Mouse (Mus musculus) right cerebral cortex, adult 18-20 months (tissue): ENCODE data around the gene Zfp931.
"Not testable (repeated sequence)": the region's sequence is repeated elsewhere in the genome, so short reads cannot be mapped to it uniquely, and the experiment has no call there.

Experiments used
- DNase-seq: peaks from one replicate; pipeline ENCODE4 v3.0.0; 2022; ENCODE audit warnings: mixed read lengths

The Zfp931 gene

DNA sequence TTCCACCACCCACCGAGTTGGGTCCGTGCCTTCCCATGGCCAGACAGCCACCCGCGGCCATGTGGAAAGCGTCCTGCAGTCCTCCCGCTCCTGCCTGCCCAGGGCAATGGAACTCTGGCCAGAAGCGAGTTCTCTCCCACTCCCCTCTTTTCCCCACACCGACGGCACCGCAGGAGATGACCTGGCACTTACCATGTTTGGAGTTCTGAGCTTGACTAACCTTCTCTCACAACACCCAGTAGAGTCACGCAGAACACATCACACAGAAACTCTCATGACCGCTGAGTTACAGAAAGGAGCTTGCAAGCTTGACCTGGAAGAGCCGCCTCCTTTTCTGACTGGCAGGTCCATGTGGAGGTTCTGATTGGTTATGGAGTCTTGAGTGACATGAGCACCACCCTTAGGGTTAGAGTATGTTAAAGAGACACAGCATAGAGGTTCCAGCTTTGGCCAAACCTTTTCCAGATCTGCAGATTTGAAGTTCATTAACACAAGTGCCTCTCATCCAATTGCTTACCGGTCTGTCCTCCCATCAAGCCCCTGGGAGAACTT lies at the start of gene Zfp931:
Gene Zfp931, minus strand, starts transcription at position 311 of the 552 bp plus-strand sequence.
- DNase-seq, result peak; percentile 20

DNA sequence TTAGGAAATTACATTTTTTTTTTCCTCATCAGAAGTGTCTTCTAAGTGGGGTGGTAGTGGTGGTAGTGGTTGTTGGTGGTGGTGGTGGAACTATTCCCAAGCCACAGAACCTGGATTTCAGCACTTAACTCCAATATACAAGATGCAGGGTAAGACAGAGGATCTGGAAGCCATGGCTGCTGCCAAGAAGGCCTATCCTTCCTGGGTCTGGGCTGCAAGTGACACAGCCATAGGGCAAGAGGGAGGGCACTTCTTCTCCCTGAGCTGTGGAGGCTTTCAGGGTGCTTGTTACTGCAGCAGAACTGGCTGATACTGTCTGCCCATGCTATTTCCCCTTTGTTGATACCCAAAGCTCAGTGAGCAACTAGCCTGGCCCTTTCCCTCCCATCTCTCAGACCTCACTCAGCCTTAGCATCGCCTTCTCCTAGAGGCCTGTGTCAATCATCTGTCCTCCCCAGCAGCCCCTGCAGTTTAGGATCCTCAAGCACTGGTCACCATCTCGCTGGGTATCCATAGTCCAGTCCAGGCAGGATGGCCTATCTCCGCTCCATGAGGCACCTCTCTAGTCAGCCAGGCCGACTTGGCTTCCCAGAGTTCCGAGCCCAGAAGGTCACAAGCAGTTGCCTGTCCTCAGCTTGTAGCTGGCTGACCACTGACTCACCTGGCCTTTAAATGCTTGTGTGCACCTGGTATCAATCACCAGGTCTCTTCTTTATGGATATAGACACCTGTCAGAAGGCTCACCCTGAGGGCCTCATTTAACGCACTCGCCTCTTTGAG lies 48.0 kb upstream of the Zfp931 start:
- DNase-seq, result no peak

DNA sequence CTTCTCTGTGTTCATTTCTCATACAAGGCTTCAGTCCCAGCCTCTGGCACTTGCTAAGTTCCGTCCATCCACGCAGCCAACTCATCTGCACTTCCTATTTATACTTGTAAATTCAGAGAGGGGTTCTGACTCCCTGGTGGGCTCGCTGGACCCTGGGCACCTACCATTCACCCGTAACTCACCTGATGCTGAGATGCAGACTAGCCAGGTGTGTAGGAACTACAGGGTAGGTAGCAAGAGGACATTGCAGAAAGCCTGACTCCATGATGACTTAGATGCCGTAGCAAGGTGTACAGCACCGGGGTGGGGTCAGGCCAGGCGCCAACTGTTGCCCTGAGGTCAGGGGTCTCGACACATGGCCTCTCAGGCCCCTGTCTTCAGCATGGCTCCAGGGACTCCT lies 47.2 kb upstream of the Zfp931 start:
- DNase-seq, result no peak

DNA sequence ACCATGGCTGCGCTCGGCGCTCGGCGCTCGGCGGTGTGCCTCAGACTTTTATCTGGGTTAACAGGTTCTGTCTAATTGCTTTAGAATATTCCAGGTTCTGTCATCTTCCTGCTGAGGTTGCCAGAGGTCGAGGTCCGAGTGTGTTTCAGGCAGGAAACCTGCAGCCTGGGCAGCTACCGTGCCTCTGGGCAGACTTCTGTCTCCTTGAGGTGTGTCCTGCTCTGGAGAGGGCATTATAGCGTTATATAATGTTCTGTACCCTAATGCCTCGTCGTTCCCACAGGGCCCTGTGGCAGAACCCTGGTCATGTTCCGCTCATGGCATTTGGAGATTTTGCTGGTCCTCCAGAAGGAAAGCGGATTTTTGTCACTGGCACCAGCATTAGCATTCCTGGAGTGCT lies 45.2 kb upstream of the Zfp931 start:
- no peak for DNase-seq

DNA sequence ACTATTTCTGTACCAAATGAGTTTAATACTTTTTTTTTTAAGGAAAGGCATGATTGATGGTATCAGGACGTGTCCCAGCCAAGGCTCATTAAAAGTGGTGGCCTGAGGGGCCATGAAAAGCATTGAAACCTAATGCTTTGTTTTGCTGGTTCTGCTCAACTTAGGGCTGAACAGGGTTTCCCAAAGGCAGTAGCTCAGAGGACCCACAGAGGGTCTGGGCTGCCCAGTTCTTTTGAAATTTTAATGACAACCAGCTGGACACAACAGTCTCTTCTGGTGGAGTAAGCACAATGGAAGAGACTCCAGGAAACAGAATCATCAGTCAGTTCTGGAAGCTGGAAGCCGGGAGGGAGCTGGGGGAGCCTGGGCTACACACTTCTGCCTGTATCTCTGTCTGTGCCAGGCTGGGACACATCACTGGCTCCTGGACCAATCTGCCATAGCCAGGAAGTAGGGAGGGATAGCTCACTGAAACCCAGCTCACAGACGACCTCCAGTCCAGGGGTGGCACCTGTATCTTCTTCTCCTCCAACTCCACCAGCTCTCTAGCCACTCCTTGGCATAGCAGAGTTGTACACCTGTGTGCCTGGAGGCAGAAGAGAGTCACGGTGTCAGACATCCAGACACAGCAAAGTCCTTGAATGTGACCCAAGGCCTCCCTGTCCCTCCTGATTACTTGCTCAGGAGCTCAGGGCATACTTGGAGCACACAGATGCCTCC lies 43.8 kb upstream of the Zfp931 start:
- DNase-seq, result no peak

DNA sequence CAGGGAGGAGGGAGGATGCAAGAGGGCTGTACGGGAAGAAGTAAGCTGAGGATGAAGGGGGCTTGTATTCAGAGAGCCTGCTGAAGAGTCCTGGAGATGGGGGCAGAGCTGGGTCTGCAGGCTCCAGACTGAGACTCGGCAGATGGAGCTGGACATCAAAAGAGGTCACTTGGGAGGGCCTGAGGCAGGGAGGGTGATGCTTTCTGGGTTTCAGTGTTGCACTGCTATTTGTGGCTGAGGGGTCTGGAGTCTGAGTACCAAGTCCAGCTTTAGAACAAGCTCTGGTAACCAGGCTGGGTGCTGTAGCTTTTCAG lies 43.1 kb upstream of the Zfp931 start:
- DNase-seq, result no peak

DNA sequence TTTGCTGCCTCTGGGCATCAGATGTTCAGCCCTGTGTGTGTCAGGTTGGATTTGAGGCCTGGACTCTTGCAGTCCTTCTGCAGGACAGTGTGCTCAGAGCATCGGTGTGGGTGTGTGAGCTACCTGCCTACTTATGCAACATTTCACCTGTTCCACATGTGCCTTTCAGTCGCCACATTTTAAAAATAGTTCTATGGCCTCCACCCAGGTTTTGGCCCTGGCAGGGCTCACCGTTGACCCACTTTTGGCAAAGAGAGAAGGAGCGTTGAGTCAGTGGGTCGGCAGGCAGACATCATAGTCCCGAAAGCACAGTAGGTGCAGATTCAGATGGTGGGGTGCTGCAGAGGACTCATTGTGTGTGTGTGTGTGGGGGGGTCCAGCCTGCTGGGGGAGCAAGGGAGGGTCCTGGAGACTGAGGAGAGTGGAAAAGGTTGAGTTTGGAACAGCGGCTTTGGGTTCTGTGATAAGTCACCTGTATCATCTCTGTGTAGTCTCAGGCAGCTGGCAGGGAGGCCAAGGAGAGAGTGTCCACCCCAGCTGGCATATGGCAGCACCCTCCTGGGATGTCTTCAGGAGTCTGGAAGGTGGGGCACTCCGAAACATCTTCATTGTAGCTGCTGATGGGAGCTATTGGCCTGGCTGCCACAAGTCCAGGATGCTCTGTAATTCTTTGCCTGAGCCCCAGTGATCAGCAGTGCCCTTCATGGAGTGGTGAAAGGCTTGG lies 42.5 kb upstream of the Zfp931 start:
- no peak for DNase-seq

DNA sequence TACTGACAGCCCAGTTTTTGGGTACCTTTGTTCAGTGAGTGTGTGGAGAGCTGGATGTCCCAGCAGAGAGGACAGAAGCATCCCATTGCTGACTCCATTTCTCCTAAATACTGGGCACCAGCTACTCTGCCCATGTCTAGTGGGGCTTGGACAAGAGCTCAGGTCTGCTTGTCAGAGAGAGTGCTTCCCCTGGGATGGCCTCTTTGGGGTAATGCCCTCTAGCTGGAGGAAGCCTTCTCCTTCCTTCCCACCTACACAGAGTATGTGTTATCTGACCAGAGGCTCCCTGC lies 42.0 kb upstream of the Zfp931 start:
- no peak for DNase-seq

DNA sequence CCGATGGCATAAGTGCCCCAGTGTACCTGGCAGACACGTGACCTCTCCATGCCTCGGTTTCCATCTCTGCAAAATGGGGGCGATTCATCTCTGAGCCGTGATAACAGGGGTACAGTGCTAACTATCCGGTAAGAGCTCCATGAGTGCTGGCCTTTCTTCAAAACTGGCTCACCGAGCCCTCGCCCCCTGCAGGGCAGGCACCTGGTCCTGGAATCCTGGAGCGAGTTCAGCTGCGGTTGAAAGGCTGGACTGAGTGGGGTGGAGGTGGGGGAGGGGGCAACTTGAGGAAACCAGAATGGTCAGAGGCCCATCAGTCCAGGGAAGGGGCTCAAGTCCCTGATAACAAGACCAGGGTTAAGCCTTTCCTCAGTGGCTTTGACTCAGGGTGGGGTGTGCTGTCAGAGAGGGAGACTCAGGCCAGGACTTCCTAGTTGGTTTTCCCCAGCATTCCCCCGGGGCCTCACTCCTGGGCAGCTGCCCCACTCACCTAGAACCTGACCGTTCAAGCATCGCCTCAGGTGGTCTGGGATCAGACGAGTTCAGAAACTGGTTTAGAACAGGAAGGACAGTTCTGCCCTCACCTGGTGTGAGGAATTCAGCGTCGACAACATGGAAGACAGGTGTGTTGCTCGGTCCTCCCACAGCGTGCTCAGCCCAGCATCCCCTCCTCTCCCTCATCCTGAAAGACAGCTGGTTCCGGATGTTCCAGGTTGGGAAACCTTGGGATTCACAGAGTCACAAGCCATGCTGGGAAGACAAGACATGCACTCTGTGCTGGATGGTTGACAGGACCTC lies 41.5 kb upstream of the Zfp931 start:
- DNase-seq, result no peak

DNA sequence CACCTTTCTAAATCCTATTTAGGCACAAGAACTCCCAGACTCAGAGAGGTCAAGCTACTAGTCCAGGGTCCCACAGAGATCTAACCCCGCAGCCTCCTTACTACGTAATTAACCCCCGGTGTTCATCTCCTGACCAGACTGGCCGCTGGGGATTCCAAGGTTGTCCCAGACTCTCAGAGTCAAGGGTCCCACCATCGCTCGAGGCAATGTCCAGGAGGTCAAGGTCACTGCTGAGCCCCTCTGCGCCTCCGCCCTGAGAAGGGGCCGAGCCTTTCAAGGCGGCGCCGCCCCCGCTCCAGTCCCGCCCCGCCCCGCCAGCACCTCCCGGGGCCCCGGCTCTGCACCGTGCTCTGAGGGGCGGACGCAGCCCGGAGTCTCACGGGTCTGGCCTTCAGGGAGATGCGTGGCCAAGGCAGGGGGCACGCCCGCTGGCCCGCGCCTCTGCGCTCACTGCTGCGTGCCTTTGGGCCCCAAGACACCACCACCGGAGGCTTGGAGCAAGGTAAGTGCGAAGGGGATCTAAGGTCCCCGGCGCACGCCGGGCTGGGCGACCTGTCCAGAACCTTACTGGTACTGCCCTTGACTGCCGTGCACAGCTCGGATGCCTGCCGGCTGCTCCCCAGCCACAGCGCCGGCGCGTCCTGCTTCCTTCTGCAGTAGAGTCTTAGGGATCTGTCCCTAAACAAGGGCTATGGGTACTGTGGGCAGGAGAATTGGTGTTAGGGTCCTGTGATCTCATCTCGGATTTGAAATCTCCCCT lies 40.7 kb upstream of the Zfp931 start, which contains the start of gene Phactr3:
Gene Phactr3, plus strand, starts transcription at position 175 of the 760 bp plus-strand sequence.
- DNase-seq, result no peak

DNA sequence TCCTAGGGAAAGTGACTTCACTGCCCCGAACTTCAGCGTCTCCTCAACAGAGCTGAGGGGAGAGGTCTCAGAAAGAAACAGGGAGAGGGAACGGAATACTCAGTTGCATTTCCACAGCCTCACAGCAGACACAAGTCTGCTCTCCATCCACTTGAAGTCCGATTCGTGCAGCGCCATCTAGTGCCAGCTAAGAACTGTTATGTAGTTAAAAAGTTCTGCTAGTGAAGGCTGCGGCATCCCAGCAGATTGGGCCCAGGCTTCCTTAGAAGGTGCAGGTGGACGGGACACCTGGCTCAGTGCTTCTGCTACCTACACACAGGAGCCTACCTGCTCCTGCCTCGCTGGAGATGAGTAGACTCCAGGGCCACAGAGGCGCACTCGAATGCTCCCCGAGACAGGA lies 39.7 kb upstream of the Zfp931 start:
- DNase-seq, result peak; percentile 73

DNA sequence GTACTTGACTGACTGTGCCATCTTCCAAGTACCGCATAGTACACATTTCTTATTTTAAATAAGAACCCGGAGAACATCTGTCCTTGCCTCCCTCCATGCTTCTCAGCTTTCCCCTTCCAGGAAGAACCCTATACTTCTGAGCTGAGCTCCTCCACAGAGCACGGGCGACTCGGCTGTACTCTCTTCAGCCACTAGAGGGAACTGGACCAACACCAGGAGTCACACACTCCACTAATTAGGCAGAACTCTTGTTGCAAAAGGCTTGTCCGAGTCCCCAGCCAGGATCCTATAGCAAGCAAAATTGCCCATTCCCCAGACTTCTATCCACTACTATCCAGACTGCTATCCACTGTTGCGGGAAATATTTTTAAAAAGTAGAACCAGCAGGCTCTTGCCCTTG lies 23.7 kb upstream of the Zfp931 start:
- peak; percentile 75 for DNase-seq

DNA sequence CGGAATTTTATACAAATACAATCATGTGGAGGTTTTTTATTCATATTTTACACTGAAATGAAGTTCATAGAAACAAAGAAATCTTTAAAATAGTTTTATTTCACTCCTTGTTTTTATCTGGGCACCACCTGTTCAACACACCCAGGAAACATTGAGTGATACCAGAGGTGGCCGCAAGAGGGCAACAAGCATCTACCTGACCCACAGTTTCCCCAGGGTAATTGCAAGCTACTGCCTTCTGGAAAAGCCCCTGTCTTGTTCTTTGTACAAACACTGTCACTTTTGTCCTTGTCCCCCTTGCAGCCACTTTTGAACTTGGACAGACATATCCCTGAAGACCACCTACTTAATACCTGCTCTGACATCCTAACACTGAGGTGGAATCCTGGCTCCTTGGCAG lies 19.7 kb upstream of the Zfp931 start:
- DNase-seq, result peak; percentile 66

DNA sequence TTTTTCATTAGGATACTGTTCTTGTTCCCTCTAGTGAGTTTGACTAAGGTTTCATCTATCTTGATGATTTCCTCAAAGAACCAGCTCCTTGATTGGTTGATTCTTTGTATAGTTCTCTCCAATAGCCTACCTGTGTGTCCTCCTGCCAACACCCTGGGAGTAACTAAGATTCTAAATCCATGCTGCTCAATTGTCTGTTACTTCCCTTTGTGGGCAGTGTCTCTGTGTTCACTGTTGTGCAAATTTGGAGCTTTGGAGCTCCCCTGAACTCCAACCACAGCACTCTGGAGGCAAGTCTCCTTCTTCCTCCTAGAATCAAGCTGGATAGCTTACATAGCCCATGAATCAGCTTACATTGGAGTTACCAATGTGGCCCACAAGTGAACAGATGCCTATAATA lies 11.3 kb upstream of the Zfp931 start:
- DNase-seq, result no peak

DNA sequence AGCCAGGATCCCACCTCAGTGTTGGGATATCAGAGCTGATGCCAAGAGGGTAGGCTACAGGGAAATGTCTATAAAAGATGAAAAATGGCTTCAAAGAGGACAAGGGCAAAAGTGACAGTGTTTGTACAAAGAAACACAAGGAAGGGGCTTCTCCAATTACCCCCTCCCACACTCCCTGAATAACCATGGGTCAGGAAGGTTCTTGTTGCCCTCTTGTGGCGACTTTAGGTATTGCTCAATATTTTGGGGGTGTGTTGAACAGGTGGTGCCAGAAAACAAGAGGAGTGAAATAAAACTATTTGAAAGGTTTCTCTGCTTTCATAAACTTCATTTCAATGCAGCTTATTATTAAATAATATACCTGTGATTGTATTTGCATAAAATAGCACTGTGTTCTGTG lies 20.1 kb downstream of the Zfp931 start:
- DNase-seq, result peak; percentile 25

DNA sequence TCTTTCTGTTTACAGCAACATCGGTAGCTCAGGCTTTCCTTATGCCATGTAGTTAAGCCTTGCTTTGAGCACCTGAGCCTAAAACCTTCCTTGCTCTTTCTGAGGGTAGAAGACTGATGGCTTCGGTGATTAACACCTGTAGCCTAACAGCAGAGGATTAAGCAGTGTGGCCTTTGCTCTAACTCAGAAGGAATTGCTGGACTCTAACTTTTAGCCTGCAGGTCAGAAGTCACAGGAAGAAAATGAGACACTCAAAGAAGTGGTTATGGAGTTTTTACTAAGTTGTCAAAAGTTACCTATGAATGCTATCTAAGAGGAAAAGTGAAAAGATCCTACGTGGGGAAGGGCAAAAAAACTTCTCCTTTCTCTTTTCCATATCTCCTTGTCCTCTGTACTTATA lies 50.7 kb downstream of the Zfp931 start:
- DNase-seq, result not testable (repeated sequence)

DNA sequence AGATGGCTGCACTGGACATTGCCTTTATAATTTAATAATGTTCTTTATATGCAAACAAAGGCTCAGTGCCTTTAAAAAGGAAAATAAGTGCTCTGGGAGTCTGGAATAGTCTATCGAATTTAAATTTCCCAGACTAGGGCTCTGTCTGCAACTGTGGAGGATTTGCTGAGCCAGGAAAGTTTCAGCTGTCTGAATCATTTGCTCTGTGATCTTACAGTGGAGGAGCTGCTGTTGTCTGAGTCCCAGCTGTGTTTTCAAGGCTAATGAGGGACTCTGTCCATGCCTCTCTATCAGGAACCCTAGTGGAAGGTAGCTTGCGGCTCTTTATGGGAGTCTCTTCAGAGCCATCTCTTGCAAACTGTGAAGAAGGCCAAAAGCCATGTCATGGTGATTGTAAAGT lies 54.4 kb downstream of the Zfp931 start:
- not testable (repeated sequence) for DNase-seq

DNA sequence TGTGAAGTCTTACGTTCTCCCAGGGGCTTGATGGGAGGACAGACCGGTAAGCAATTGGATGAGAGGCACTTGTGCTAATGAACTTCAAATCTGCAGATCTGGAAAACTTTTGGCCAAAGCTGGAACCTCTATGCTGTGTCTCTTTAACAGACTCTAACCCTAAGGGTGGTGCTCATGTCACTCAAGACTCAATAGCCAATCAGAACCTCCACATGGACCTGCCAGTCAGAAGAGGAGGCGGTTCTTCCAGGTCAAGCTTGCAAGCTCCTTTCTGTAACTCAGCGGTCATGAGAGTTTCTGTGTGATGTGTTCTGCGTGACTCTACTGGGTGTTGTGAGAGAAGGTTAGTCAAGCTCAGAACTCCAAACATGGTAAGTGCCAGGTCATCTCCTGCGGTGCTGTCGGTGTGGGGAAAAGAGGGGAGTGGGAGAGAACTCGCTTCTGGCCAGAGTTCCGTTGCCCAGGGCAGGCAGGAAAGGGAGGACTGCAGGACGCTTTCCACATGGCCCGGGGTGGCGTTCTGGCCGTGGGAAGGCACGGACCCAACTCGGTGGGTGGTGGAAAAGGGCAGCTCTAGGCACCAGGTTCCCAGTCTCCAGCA lies 55.2 kb downstream of the Zfp931 start, which contains the start of gene Zfp971:
Gene Zfp971, plus strand, starts transcription at position 274 of the 601 bp plus-strand sequence.
- DNase-seq, result peak; percentile 41

DNA sequence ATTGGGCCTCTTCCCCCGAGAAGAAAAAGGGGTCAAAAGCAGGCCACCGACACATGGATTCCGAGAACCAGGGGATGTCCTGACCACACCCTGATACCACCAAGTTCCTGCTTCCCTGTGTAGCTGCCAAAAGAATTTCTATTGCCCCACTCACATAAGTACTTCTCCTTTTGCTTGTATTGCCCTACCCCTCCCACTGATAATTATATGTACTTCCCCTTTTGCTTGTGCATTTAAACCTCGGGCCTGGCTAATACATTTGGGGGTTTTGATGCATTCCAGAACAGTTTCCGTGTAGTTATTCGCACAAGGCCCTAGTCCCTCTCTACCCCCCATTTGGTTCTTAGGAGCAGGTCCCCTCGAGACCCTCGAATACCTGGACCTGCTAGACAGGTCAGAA lies 57.5 kb downstream of the Zfp931 start:
- DNase-seq, result not testable (repeated sequence)

DNA sequence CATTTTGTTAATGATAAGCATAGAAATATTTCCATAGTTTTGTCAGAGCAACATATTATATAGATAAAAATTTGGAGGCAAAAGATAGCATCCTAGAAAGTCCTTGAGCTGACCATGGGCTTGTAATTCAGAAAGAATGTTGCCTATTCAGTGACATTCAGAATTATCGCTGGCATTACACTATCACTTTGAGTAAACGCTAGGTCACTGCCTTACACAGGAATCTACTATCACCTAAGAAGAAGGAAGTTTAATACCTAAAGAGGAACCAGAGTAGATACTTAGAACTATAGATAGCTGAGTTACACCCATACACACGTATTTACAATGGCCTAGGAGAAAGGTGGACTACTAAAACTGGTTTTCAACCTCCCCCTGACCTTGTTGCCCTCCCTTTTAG lies 58.8 kb downstream of the Zfp931 start:
- DNase-seq, result not testable (repeated sequence)
